Mouse (Mus musculus): ENCODE measurements around the gene Abi3.

- TF ChIP-seq CTCF (IDR thresholded peaks at IDR 0.05; ENCODE audit: low read depth, low read length) (no peak), POLR2A (IDR thresholded peaks at IDR 0.05; ENCODE audit: borderline replicate concordance, low read depth, low read length) (no peak)
Measured at GRCm38 (mm10) chr11:95832129-95833005, 9.9 kb downstream of the Abi3 start.
